Mouse (Mus musculus) liver, embryonic 14.5 days (tissue): ENCODE results near the gene Zfp648. TPM values are rescaled to one million over a fixed set of nuclear protein-coding genes. Genes with fewer than 3 reads are reported as not detected.
A peak's percentile ranks its signal among the peaks of the same experiment; 100 is the strongest.

Source experiments
- ATAC-seq: fragments of 200-750 bp; cut with Nextera tagmentation; 2 replicates; pipeline ENCODE4 v1.8.0; 2017; ENCODE audit warnings: moderate number of reproducible peaks, mild to moderate bottlenecking, moderate library complexity; ENCODE audit not compliant: insufficient read depth
- DNase-seq, 3 experiments: peaks; one replicate each; pipeline ENCODE4 v3.0.0-alpha.2; 2012 to 2013; ENCODE audit warnings: low read depth in 3 of 3, low spot score in 3 of 3
- H3K27ac ChIP-seq: fragments of 300-500 bp; sonication (generic); 2 replicates; pipeline ENCODE4 v1.5.1; 2014; ENCODE audit warnings: moderate library complexity, mild to moderate bottlenecking, control low read depth, inconsistent platforms
- H3K27me3 ChIP-seq: fragments of 300-500 bp; sonication (generic); 2 replicates; pipeline ENCODE4 v1.6.1; 2014; ENCODE audit warnings: mild to moderate bottlenecking, low read length, moderate library complexity; ENCODE audit not compliant: control insufficient read depth, insufficient read depth
- H3K36me3 ChIP-seq: fragments of 300-500 bp; sonication (generic); replicated peaks from 2 replicates; pipeline ENCODE4 v1.6.1; 2014; ENCODE audit warnings: low read depth; ENCODE audit not compliant: control insufficient read depth, insufficient read depth
- H3K4me1 ChIP-seq, 2 experiments: fragments of 200-500 bp in 1 of 2; fragments of 300-500 bp in 1 of 2; sonication (generic) in 1 of 2; replicated peaks; 2 replicates each; pipeline ENCODE4 v1.6.1; 2012 to 2014; ENCODE audit warnings: antibody characterized with exemption in 1 of 2, inconsistent platforms in 1 of 2, low read length in 1 of 2; ENCODE audit not compliant: control insufficient read depth in 2 of 2, insufficient read depth in 2 of 2
- H3K4me2 ChIP-seq: fragments of 300-500 bp; sonication (generic); 2 replicates; pipeline ENCODE4 v1.6.1; 2014; ENCODE audit warnings: low read depth, mild to moderate bottlenecking, control low read depth, moderate library complexity
- H3K4me3 ChIP-seq, 2 experiments: fragments of 200-500 bp in 1 of 2; fragments of 300-500 bp in 1 of 2; sonication (generic) in 1 of 2; 2 replicates each; pipeline ENCODE4 v1.5.1; 2012 to 2014; ENCODE audit warnings: low read depth in 2 of 2, low read length in 2 of 2, mild to moderate bottlenecking in 2 of 2, control low read depth in 1 of 2, inconsistent platforms in 1 of 2, moderate library complexity in 1 of 2; ENCODE audit not compliant: insufficient read depth in 1 of 2
- H3K9ac ChIP-seq: fragments of 300-500 bp; sonication (generic); replicated peaks from 2 replicates; pipeline ENCODE4 v1.6.1; 2014; ENCODE audit warnings: mild to moderate bottlenecking, control low read depth, moderate library complexity
- H3K9me3 ChIP-seq: fragments of 300-500 bp; sonication (generic); 2 replicates; pipeline ENCODE4 v1.6.1; 2016; ENCODE audit warnings: low read length, mixed read lengths; ENCODE audit not compliant: control insufficient read depth
- CTCF ChIP-seq: IDR thresholded peaks from 2 replicates; pipeline ENCODE4 v1.5.1; 2016; ENCODE audit warnings: antibody characterized with exemption, low read depth, control low read depth
- EP300 ChIP-seq: IDR thresholded peaks from 2 replicates; pipeline ENCODE4 v1.6.1; 2016; ENCODE audit warnings: antibody characterized with exemption, low read depth
- WGBS: fragments of 180-500 bp; shearing (Covaris S2); extraction: QIAGEN DNeasy Blood & Tissue Kit; methylation state at CpG from one replicate; pipeline ENCODE4 v1.1.7; 2014; ENCODE audit not compliant: insufficient replicate concordance; 5-methylcytosine and 5-hydroxymethylcytosine counted together
- polyA plus RNA-seq, 2 experiments: library from polyadenylated mRNA; depleted of rRNA in 1 of 2; stranded (reverse) in 1 of 2; unstranded in 1 of 2; fragments of >200 nt; fragmentation: Nextera tagmentation in 1 of 2; extraction: Ambion mirVana in 1 of 2; gene quantifications; 2 replicates each; pipeline versions ENCODE4 v1.2.1 to v1.2.3; 2012 to 2014

Zfp648 gene
- polyA plus RNA-seq, 2 experiments, result not detected

DNA sequence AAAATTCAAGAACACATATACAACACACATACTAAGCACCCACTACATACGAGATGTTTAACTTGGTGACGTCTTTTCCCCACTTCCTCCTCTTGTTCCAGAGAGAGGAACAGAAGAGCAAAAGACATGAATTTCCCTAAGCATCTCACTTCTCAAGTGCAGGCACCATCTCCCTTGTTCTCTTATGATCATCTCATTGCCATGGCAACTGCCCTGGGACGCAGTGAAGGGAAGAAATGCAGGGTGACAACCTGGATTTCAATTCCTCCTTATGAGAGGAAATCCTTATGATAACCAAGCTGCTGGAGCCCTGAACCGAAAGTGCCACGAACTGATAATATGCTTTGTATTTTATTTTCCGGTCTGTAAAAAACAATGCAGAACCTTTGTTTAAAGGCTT lies 33.3 kb upstream of the Zfp648 start:
- DNase-seq (no peak), ATAC-seq (no peak)
- no peak overlapping the region for H3K27ac ChIP-seq
- no peaks in the 10 kb centered on the region for H3K4me1 ChIP-seq
- no peaks in the 10 kb centered on the region for H3K9me3 ChIP-seq
- H3K27me3 ChIP-seq, result no peaks in the 10 kb centered on the region
- H3K4me3 ChIP-seq, result no peak overlapping the region
- WGBS, result 59% methylated on average over 6 of the region's 6 CpGs
- no peak for TF ChIP-seq EP300
- no peak for TF ChIP-seq CTCF
- H3K4me2 ChIP-seq, result no peak overlapping the region
- no peaks in the 10 kb centered on the region for H3K36me3 ChIP-seq
- no peak overlapping the region for H3K9ac ChIP-seq

DNA sequence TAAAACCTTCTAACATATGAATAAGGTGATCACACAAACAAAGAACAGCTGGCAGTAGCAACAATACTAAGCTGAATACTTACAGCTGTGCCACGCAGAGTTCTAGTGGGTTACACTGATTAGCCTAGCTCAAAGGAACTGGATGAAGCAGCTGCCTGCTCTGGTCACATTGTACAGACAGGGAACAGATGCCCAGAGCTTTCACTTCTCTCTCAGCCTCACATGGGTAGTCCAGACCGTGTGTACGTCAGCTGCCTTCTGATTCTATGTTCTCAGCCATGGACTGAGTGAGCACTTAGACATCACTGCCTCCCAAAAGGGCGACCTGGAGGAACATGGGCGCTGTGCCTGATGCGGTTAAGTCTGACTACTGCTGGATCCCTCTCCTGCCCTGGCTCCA lies 25.7 kb upstream of the Zfp648 start:
- Histone ChIP-seq H3K27ac (no peak overlapping the region), H3K4me2 (no peak overlapping the region), H3K27me3 (no peaks in the 10 kb centered on the region), H3K4me1 (no peaks in the 10 kb centered on the region), H3K4me3 (no peak overlapping the region), H3K9me3 (no peaks in the 10 kb centered on the region), H3K9ac (no peak overlapping the region), H3K36me3 (no peaks in the 10 kb centered on the region)
- 56% methylated on average over 6 of the region's 6 CpGs for WGBS
- TF ChIP-seq CTCF (no peak), EP300 (no peak)
- ATAC-seq, result no peak
- no peak for DNase-seq

DNA sequence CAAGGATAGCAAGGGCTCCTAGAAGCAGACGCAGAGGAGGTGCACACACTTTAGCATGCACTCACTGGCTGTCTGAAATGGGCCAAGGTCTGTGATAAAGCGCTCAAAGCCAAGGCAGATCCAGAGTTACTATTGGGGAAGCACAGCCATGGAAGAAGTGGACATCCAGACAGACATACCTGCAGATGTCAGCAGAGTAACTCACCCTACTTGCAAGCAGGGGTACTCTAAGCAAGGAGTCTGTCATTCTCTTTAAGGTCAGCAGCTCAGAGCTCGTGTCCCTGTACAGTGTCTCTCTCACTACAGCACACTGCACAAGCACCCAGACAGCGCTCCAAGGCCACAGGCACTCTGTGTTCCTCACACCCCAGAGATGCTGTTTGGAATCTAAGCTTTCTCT lies 23.2 kb upstream of the Zfp648 start:
- 62% methylated on average over 4 of the region's 4 CpGs for WGBS
- no peak overlapping the region for H3K4me2 ChIP-seq
- H3K27me3 ChIP-seq, result no peaks in the 10 kb centered on the region
- H3K9ac ChIP-seq, result no peak overlapping the region
- H3K27ac ChIP-seq, result no peak overlapping the region
- no peaks in the 10 kb centered on the region for H3K4me1 ChIP-seq
- ATAC-seq, result no peak
- no peaks in the 10 kb centered on the region for H3K36me3 ChIP-seq
- no peak overlapping the region for H3K4me3 ChIP-seq
- no peak for DNase-seq
- TF ChIP-seq CTCF, result no peak
- no peak for TF ChIP-seq EP300
- H3K9me3 ChIP-seq, result no peaks in the 10 kb centered on the region

DNA sequence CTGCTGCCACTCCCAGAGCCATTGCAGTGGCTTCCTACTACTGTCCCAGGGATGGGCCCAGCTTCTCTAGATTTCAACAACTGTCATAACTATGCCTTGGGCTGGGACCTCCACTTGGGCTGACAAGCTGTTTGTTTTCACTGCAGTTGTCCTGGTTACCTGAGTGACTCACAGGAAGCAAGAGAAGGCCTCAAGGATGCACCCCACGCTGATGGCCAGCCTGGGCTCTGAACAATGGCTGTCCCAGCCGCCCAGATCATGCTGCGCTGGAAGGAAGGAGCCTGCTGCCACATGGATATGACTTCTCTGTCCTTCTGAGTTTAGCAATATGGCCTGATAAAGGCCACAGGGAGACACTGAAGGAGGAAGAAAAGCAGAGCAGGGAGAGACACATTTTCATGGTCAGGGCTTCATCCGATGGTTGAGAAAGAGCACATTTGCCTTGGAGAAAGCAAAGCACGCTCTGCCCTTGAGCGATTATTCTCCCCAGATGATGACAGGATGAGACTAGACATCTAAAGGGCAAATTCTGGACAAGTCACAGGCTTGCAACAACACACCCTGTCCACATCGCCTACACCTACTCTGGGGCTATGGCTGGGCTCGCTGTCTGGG lies 22.3 kb upstream of the Zfp648 start:
- 66% methylated on average over 8 of the region's 8 CpGs for WGBS
- no peak overlapping the region for H3K4me2 ChIP-seq
- no peak overlapping the region for H3K4me3 ChIP-seq
- no peak overlapping the region for H3K9ac ChIP-seq
- no peak for TF ChIP-seq CTCF
- no peak for TF ChIP-seq EP300
- ATAC-seq (no peak), DNase-seq (no peak)
- H3K27me3 ChIP-seq, result no peaks in the 10 kb centered on the region
- no peaks in the 10 kb centered on the region for H3K4me1 ChIP-seq
- no peak overlapping the region for H3K27ac ChIP-seq
- H3K9me3 ChIP-seq, result no peaks in the 10 kb centered on the region
- no peaks in the 10 kb centered on the region for H3K36me3 ChIP-seq

DNA sequence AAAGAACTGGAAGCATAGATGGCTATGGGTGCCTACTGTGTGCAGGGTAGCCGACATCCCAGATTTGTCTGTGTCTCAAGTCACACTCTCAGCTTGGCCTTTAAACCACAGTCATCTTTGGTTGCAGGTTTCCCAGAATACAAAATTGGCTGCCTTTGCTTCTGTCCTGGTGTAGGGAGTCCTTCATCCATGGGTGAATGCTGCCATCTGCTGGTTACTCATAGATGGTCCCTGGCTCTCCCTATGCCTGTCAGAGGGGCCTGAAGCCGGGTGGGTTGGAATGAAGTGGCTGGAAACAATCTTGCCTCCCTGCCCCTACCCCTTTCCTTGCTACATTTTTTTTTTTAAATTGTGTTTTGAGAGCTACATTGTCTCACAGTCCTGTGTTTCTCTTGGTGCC lies 20.0 kb upstream of the Zfp648 start:
- no peak overlapping the region for H3K9ac ChIP-seq
- H3K27me3 ChIP-seq, result no peaks in the 10 kb centered on the region
- no peak overlapping the region for H3K4me3 ChIP-seq
- no peaks in the 10 kb centered on the region for H3K9me3 ChIP-seq
- ATAC-seq (0 out of 2 replicates have a peak, but pooled peaks have one; percentile 39), DNase-seq (peak; percentile 11 to 23 (median 15))
- no peaks in the 10 kb centered on the region for H3K4me1 ChIP-seq
- H3K4me2 ChIP-seq, result no peak overlapping the region
- no peaks in the 10 kb centered on the region for H3K36me3 ChIP-seq
- WGBS, result 31% methylated on average over 2 of the region's 2 CpGs
- H3K27ac ChIP-seq, result no peak overlapping the region
- TF ChIP-seq EP300 (no peak), CTCF (peak; percentile 74)
